Mouse (Mus musculus) megakaryocyte, embryonic 14.5 days (primary cell): ENCODE results near the gene Cfap58. TPM values are rescaled to one million over a fixed set of nuclear protein-coding genes. Genes with fewer than 3 reads are reported as not detected.
A peak's percentile ranks its signal among the peaks of the same experiment; 100 is the strongest.

Source experiments
- H3K27me3 ChIP-seq: replicated peaks from 2 replicates; pipeline ENCODE3; 2012; ENCODE audit warnings: inconsistent platforms
- H3K36me3 ChIP-seq: replicated peaks from 2 replicates; pipeline ENCODE3; 2012; ENCODE audit warnings: low read length, inconsistent platforms, mixed read lengths
- H3K4me1 ChIP-seq: 2 replicates; pipeline ENCODE4 v1.6.1; 2012; ENCODE audit warnings: inconsistent platforms
- H3K4me3 ChIP-seq: replicated peaks from 2 replicates; pipeline ENCODE3; 2012; ENCODE audit warnings: moderate library complexity, mild to moderate bottlenecking, inconsistent platforms
- H3K9me3 ChIP-seq: 2 replicates; pipeline ENCODE4 v1.6.1; 2012; ENCODE audit warnings: inconsistent platforms
- FLI1 ChIP-seq: IDR thresholded peaks from 2 replicates; pipeline ENCODE4 v1.6.1; 2012; ENCODE audit warnings: low read length, inconsistent platforms, mixed read lengths
- GATA1 ChIP-seq: IDR thresholded peaks from 3 replicates; pipeline ENCODE4 v1.6.1; 2012; ENCODE audit warnings: mixed read lengths, low read length, inconsistent platforms, borderline replicate concordance
- polyA plus RNA-seq: library from polyadenylated mRNA; stranded (reverse); fragments of >175 nt; gene quantifications from 2 replicates; pipeline ENCODE4 v1.2.3, GENCODE M21; 2012; ENCODE audit warnings: low replicate concordance; ENCODE audit not compliant: insufficient read depth

Cfap58 gene
- polyA plus RNA-seq, 1 experiment: not detected

GRCm38 (mm10) chr19:47931982-47932638 lies 5.4 kb upstream of the Cfap58 start:
- TF ChIP-seq FLI1 (no peak), GATA1 (no peak)
- peaks cover 25% of the 10 kb centered on the region for H3K27me3 ChIP-seq

GRCm38 (mm10) chr19:47934146-47934545 lies 3.3 kb upstream of the Cfap58 start:
- Histone ChIP-seq H3K9me3 (no peaks in the 10 kb centered on the region), H3K4me1 (peaks cover 19% of the 10 kb centered on the region), H3K27me3 (peaks cover 41% of the 10 kb centered on the region)

More at GRCm38 (mm10) chr19:47931982-47932638, 5.4 kb upstream of the Cfap58 start:
- Histone ChIP-seq H3K4me3 (no peak overlapping the region), H3K4me1 (peaks cover 8% of the 10 kb centered on the region), H3K9me3 (peaks cover 8% of the 10 kb centered on the region), H3K36me3 (no peaks in the 10 kb centered on the region)

DNA sequence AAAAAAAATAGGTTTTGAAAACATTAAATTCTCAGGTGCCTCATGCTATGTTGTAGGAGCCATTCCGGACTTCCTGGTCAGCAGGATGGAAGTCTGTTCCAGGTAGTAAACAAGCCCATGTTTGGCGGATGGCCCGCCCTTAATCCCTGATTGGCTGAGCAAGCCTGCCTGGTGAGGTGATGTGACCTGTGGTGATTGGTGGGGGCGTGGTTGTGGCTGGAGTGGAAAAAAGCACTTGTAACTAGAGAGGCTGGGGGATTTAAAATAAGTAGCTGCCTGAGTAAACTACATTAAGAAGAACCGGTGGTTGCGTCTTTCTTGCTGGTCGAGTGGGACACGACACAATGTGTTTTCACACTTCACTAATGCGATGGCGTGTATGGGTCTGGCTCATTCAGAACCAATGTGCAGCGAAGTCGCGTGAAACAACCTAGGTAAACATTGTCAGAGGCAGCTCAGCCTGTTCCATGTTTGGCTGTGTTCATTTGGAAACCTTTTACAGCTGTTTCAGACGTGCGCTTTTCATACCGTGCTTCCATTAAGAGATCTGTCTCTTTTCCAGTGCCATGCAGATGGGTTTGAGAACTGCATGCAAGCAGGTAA lies 2.7 kb upstream of the Cfap58 start:
- TF ChIP-seq GATA1 (no peak), FLI1 (no peak)
- H3K9me3 ChIP-seq: no peaks in the 10 kb centered on the region
- H3K4me3 ChIP-seq: no peak overlapping the region

More at GRCm38 (mm10) chr19:47934146-47934545, 3.3 kb upstream of the Cfap58 start:
- TF ChIP-seq FLI1: no peak
- TF ChIP-seq GATA1: no peak
- Histone ChIP-seq H3K4me3 (no peak overlapping the region), H3K36me3 (no peaks in the 10 kb centered on the region)

DNA sequence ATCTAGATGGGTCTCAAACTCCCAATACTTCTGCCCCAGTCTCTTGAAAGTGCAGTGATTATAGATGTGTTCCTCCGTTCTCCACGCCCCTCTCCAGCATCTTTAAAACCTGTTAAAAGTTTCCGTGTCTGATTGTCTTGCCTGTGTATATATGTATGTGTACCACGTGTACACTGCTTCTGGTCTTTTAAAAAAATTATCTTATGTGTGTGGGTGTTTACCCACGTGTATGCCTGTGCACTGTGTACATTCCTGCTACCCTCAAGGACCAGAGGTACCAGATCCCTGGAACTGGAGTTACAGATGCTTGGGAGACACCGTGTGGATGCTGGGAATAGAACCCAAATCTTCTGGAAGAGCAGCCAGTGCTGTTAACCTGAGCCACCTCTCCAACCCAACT lies 1.9 kb upstream of the Cfap58 start:
- TF ChIP-seq GATA1 (no peak), FLI1 (no peak)
- Histone ChIP-seq H3K9me3 (no peaks in the 10 kb centered on the region), H3K4me3 (no peak overlapping the region), H3K36me3 (no peaks in the 10 kb centered on the region), H3K27me3 (peaks cover 44% of the 10 kb centered on the region), H3K4me1 (peaks cover 19% of the 10 kb centered on the region)

More for the DNA sequence above, 2.7 kb upstream of the Cfap58 start:
- H3K4me1 ChIP-seq: peaks cover 19% of the 10 kb centered on the region
- peaks cover 43% of the 10 kb centered on the region for H3K27me3 ChIP-seq
- no peaks in the 10 kb centered on the region for H3K36me3 ChIP-seq

- no peaks in the 10 kb centered on the region for H3K9me3 ChIP-seq
- TF ChIP-seq FLI1: no peak
- TF ChIP-seq GATA1: no peak
- peak overlapping the region; percentile 89 for H3K4me3 ChIP-seq
- H3K27me3 ChIP-seq: peaks cover 40% of the 10 kb centered on the region
- H3K36me3 ChIP-seq: no peaks in the 10 kb centered on the region
- H3K4me1 ChIP-seq: peaks cover 19% of the 10 kb centered on the region
Measured at GRCm38 (mm10) chr19:47936490-47936889, 985 bp upstream of the Cfap58 start.

DNA sequence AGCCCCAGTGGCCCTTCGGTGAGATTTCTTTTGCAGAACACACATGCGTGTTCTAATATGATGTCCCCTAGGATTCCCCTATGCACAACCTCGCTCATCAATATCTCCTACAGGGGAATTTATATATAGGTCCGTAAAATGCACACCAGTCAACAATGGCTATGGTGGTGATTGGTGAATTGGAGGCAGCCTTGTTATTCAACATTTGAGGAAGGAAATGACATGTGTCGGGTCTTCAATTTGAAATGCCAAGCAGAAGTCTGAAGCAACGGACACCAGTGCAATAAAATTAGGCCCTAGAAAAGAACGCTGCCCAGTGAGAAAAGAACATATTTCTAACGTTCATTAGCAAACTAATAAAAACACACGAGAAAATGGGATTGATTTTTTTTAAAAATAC lies 537 bp upstream of the Cfap58 start:
- no peak for TF ChIP-seq FLI1
- TF ChIP-seq GATA1: no peak
- H3K9me3 ChIP-seq: no peaks in the 10 kb centered on the region
- no peaks in the 10 kb centered on the region for H3K36me3 ChIP-seq
- H3K27me3 ChIP-seq: peaks cover 42% of the 10 kb centered on the region
- peak overlapping the region; percentile 89 for H3K4me3 ChIP-seq
- H3K4me1 ChIP-seq: peaks cover 19% of the 10 kb centered on the region

GRCm38 (mm10) chr19:47939361-47939760 lies 1.9 kb downstream of the Cfap58 start:
- no peak for TF ChIP-seq GATA1
- no peak for TF ChIP-seq FLI1

DNA sequence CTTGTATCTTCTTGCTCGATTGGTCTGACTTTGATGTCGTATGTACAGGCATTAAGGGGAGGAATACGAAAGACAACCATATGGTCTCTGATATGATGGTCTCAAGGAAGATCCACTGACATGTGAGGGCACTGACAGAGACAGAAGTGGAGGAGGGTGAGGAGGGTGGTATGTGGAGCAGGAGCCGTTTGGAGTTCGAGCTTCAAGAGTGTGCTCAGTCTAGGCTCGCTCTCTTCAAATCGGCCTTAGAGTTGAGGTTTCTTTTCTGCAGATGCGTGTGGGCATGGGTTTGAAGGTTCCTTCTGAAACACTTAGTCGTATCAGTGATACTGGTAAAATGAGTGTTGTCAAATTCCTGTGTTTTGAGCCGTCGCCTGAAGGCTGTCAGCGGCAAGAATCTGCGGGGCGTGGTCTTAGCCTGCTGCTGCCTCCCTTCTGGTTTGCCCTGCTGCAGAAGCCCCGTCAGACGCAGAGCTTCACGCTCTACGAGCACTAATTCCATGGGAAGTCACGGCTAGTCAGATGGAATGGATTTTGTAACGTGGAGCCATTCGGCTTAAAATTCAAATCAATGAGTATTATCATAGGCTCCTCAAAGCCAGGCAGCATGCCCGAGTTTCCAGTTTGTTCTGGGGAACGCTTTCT lies 9.5 kb downstream of the Cfap58 start:
- H3K9me3 ChIP-seq: no peaks in the 10 kb centered on the region

More at GRCm38 (mm10) chr19:47939361-47939760, 1.9 kb downstream of the Cfap58 start:
- H3K36me3 ChIP-seq: no peaks in the 10 kb centered on the region
- no peak overlapping the region for H3K4me3 ChIP-seq
- H3K9me3 ChIP-seq: no peaks in the 10 kb centered on the region
- H3K4me1 ChIP-seq: peaks cover 22% of the 10 kb centered on the region
- H3K27me3 ChIP-seq: peaks cover 50% of the 10 kb centered on the region

GRCm38 (mm10) chr19:47950946-47951345 lies 13.5 kb downstream of the Cfap58 start:
- H3K9me3 ChIP-seq: no peaks in the 10 kb centered on the region
- no peak overlapping the region for H3K4me3 ChIP-seq
- peaks cover 21% of the 10 kb centered on the region for H3K27me3 ChIP-seq
- no peaks in the 10 kb centered on the region; the same call in 1 of the 2 replicates for H3K4me1 ChIP-seq
- TF ChIP-seq GATA1 (no peak), FLI1 (no peak)
- no peaks in the 10 kb centered on the region for H3K36me3 ChIP-seq

More for the DNA sequence above, 9.5 kb downstream of the Cfap58 start:
- TF ChIP-seq FLI1: no peak
- TF ChIP-seq GATA1: no peak
- Histone ChIP-seq H3K4me1 (peaks cover 3% of the 10 kb centered on the region; the same call in 1 of the 2 replicates), H3K36me3 (no peaks in the 10 kb centered on the region), H3K27me3 (peaks cover 32% of the 10 kb centered on the region), H3K4me3 (no peak overlapping the region)

GRCm38 (mm10) chr19:47953169-47953568 lies 15.7 kb downstream of the Cfap58 start:
- H3K27me3 ChIP-seq: peaks cover 10% of the 10 kb centered on the region
- H3K4me3 ChIP-seq: no peak overlapping the region
- no peaks in the 10 kb centered on the region for H3K4me1 ChIP-seq
- TF ChIP-seq FLI1 (no peak), GATA1 (no peak)
- H3K36me3 ChIP-seq: no peaks in the 10 kb centered on the region
- no peaks in the 10 kb centered on the region for H3K9me3 ChIP-seq
